Mouse (Mus musculus) ES-Bruce4 (cell line): ENCODE results near the gene Ptprj.

Experiments
- CTCF ChIP-seq: IDR thresholded peaks from one replicate; pipeline ENCODE4 v1.8.1; 2011; ENCODE audit warnings: low read depth, low read length
- POLR2A ChIP-seq: IDR thresholded peaks from one replicate; pipeline ENCODE4 v1.8.1; 2011; ENCODE audit warnings: low read length; ENCODE audit not compliant: insufficient read depth

DNA sequence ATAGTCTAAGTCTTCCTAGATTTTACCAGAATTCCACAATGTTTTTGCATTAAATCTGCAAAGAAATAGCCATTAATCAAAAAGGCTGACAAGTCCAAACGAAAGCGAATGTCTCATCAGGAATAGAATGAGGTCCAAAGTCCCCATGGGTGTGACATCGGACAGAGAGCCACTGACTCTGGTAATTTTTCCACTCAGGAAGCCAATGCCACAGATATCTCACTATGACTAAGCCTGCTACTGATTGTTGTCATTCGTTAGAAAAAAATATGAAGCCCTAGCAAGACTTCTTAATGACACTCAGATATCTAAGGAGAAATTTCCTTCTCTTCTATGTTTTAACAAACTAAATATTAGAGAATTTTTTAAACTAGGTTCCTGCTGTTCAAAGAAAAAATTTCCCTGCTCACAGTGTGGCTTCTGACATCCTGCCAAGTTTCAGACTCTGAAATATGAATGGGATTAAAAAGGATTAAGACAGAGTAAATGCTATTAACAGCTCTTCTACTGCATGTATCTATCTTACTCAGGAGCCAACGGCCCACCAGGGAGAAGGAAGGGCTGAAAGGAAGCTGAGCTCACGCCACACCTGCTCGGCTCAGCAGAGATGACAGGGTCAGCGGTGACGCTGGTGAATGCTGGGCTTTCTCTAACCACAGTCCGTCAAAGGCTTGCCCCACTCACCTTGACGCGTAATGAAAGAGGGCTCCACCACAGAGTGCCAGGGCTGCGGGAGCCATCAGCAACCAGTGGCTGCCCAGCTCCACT is 90.0 kb downstream of the Ptprj start:
- TF ChIP-seq CTCF: no peak
- TF ChIP-seq POLR2A: no peak
